Mouse (Mus musculus) liver, embryonic 12.5 days (tissue): Measurements from ENCODE around the gene Itga3. TPM values are rescaled to one million over a fixed set of nuclear protein-coding genes. Genes with fewer than 3 reads are reported as not detected.

Source experiments
- ATAC-seq: fragments of 200-750 bp; cut with Nextera tagmentation; 2 replicates; pipeline ENCODE4 v1.8.0; 2017; ENCODE audit warnings: moderate number of reproducible peaks, mild to moderate bottlenecking, moderate library complexity
- H3K27ac ChIP-seq: fragments of 300-500 bp; sonication (generic); 2 replicates; pipeline ENCODE4 v1.5.1; 2016; ENCODE audit warnings: mild to moderate bottlenecking
- H3K27me3 ChIP-seq: fragments of 300-500 bp; sonication (generic); replicated peaks from 2 replicates; pipeline ENCODE4 v1.6.1; 2016; ENCODE audit warnings: mild to moderate bottlenecking, moderate library complexity
- H3K36me3 ChIP-seq: fragments of 300-500 bp; sonication (generic); 2 replicates; pipeline ENCODE4 v1.6.1; 2016; ENCODE audit warnings: mild to moderate bottlenecking, moderate library complexity
- H3K4me1 ChIP-seq: fragments of 300-500 bp; sonication (generic); 2 replicates; pipeline ENCODE4 v1.6.1; 2016
- H3K4me2 ChIP-seq: fragments of 300-500 bp; sonication (generic); 2 replicates; pipeline ENCODE4 v1.6.1; 2016; ENCODE audit warnings: mild to moderate bottlenecking, moderate library complexity
- H3K4me3 ChIP-seq: fragments of 300-500 bp; sonication (generic); 2 replicates; pipeline ENCODE4 v1.5.1; 2016; ENCODE audit warnings: mild to moderate bottlenecking, moderate library complexity
- H3K9ac ChIP-seq: fragments of 300-500 bp; sonication (generic); 2 replicates; pipeline ENCODE4 v1.6.1; 2016; ENCODE audit warnings: mild to moderate bottlenecking, moderate library complexity
- H3K9me3 ChIP-seq: fragments of 300-500 bp; sonication (generic); replicated peaks from 2 replicates; pipeline ENCODE4 v1.6.1; 2016; ENCODE audit warnings: mild to moderate bottlenecking, moderate library complexity
- WGBS: fragments of 180-500 bp; shearing (Covaris S2); methylation state at CpG from one replicate; pipeline ENCODE4 v1.1.7; 2016; ENCODE audit not compliant: insufficient replicate concordance; 5-methylcytosine and 5-hydroxymethylcytosine counted together
- polyA plus RNA-seq: library from polyadenylated mRNA; unstranded; fragments of >200 nt; fragmentation: Nextera tagmentation; extraction: Ambion mirVana; gene quantifications from 2 replicates; pipeline ENCODE4 v1.2.1, GENCODE M21; 2016

Itga3 gene
- polyA plus RNA-seq, 1 experiment from 2014 or later, result 3.6 TPM

GRCm38 (mm10) chr11:95088857-95089779, 12.5 kb upstream of the Itga3 start:
- Histone ChIP-seq H3K36me3 (no peaks in the 10 kb centered on the region), H3K27me3 (peaks cover 32% of the 10 kb centered on the region), H3K4me1 (peaks cover 14% of the 10 kb centered on the region), H3K9ac (no peak overlapping the region), H3K9me3 (no peaks in the 10 kb centered on the region), H3K27ac (no peak overlapping the region), H3K4me3 (no peak overlapping the region), H3K4me2 (no peak overlapping the region)
- no peak for ATAC-seq
- WGBS, result 53% methylated on average over 16 of the region's 16 CpGs

GRCm38 (mm10) chr11:95088286-95088685, 11.7 kb upstream of the Itga3 start:
- Histone ChIP-seq H3K4me2 (no peak overlapping the region), H3K27ac (no peak overlapping the region), H3K4me1 (peaks cover 16% of the 10 kb centered on the region), H3K9me3 (no peaks in the 10 kb centered on the region), H3K4me3 (no peak overlapping the region), H3K27me3 (peaks cover 38% of the 10 kb centered on the region), H3K9ac (no peak overlapping the region), H3K36me3 (no peaks in the 10 kb centered on the region)
- WGBS, result 37% methylated on average over 7 of the region's 7 CpGs
- ATAC-seq, result no peak

- 49% methylated on average over 17 of the region's 17 CpGs for WGBS
- H3K27me3 ChIP-seq, result peaks cover 46% of the 10 kb centered on the region
- no peak overlapping the region for H3K9ac ChIP-seq
- ATAC-seq, result no peak
- no peaks in the 10 kb centered on the region for H3K9me3 ChIP-seq
- no peak overlapping the region for H3K27ac ChIP-seq
- H3K4me2 ChIP-seq, result no peak overlapping the region
- no peaks in the 10 kb centered on the region for H3K36me3 ChIP-seq
- H3K4me1 ChIP-seq, result peaks cover 16% of the 10 kb centered on the region
- H3K4me3 ChIP-seq, result no peak overlapping the region
Observed at GRCm38 (mm10) chr11:95087301-95088228, 11.0 kb upstream of the Itga3 start.

- no peak overlapping the region for H3K4me3 ChIP-seq
- peaks cover 52% of the 10 kb centered on the region for H3K27me3 ChIP-seq
- ATAC-seq, result no peak
- H3K4me2 ChIP-seq, result no peak overlapping the region
- no peaks in the 10 kb centered on the region for H3K9me3 ChIP-seq
- H3K4me1 ChIP-seq, result peaks cover 16% of the 10 kb centered on the region
- H3K9ac ChIP-seq, result no peak overlapping the region
- no peaks in the 10 kb centered on the region for H3K36me3 ChIP-seq
- H3K27ac ChIP-seq, result no peak overlapping the region
- 37% methylated on average over 5 of the region's 5 CpGs for WGBS
Observed at GRCm38 (mm10) chr11:95086229-95086628, 9.6 kb upstream of the Itga3 start.

- ATAC-seq, result no peak
- 12% methylated on average over 5 of the region's 5 CpGs for WGBS
- H3K4me3 ChIP-seq, result no peak overlapping the region
- no peak overlapping the region for H3K9ac ChIP-seq
- H3K27me3 ChIP-seq, result peaks cover 55% of the 10 kb centered on the region
- H3K4me1 ChIP-seq, result peaks cover 16% of the 10 kb centered on the region
- H3K9me3 ChIP-seq, result no peaks in the 10 kb centered on the region
- no peak overlapping the region for H3K4me2 ChIP-seq
- H3K27ac ChIP-seq, result no peak overlapping the region
- H3K36me3 ChIP-seq, result no peaks in the 10 kb centered on the region
Observed at GRCm38 (mm10) chr11:95085710-95086109, 9.1 kb upstream of the Itga3 start.

GRCm38 (mm10) chr11:95084811-95085382, 8.3 kb upstream of the Itga3 start:
- ATAC-seq, result no peak
- Histone ChIP-seq H3K4me1 (peaks cover 16% of the 10 kb centered on the region), H3K4me3 (no peak overlapping the region), H3K27ac (no peak overlapping the region), H3K4me2 (no peak overlapping the region), H3K9me3 (no peaks in the 10 kb centered on the region), H3K27me3 (peaks cover 63% of the 10 kb centered on the region), H3K36me3 (no peaks in the 10 kb centered on the region), H3K9ac (no peak overlapping the region)
- WGBS, result 33% methylated on average over 5 of the region's 5 CpGs

GRCm38 (mm10) chr11:95084175-95084574, 7.6 kb upstream of the Itga3 start:
- Histone ChIP-seq H3K9me3 (no peaks in the 10 kb centered on the region), H3K4me1 (peaks cover 22% of the 10 kb centered on the region), H3K4me3 (no peak overlapping the region), H3K27me3 (peaks cover 67% of the 10 kb centered on the region), H3K9ac (no peak overlapping the region), H3K27ac (no peak overlapping the region), H3K4me2 (no peak overlapping the region), H3K36me3 (no peaks in the 10 kb centered on the region)
- WGBS, result 28% methylated on average over 4 of the region's 4 CpGs
- no peak for ATAC-seq

- Histone ChIP-seq H3K36me3 (no peaks in the 10 kb centered on the region), H3K9me3 (no peaks in the 10 kb centered on the region), H3K4me1 (peaks cover 32% of the 10 kb centered on the region), H3K9ac (no peak overlapping the region), H3K27me3 (peaks cover 72% of the 10 kb centered on the region), H3K4me3 (no peak overlapping the region), H3K4me2 (no peak overlapping the region), H3K27ac (no peak overlapping the region)
- WGBS, result 62% methylated on average over 7 of the region's 7 CpGs
- ATAC-seq, result no peak
Observed at GRCm38 (mm10) chr11:95082896-95083295, 6.3 kb upstream of the Itga3 start.

- no peak overlapping the region for H3K4me2 ChIP-seq
- H3K27me3 ChIP-seq, result peaks cover 81% of the 10 kb centered on the region
- WGBS, result 80% methylated on average over 6 of the region's 6 CpGs
- no peak overlapping the region for H3K9ac ChIP-seq
- no peak for ATAC-seq
- no peak overlapping the region for H3K4me3 ChIP-seq
- H3K27ac ChIP-seq, result no peak overlapping the region
- H3K4me1 ChIP-seq, result peaks cover 36% of the 10 kb centered on the region
- no peaks in the 10 kb centered on the region for H3K9me3 ChIP-seq
- H3K36me3 ChIP-seq, result no peaks in the 10 kb centered on the region
Observed at GRCm38 (mm10) chr11:95080783-95081182, 4.2 kb upstream of the Itga3 start.

GRCm38 (mm10) chr11:95079256-95079875, 2.8 kb upstream of the Itga3 start:
- 36% methylated on average over 6 of the region's 6 CpGs for WGBS
- Histone ChIP-seq H3K9ac (no peak overlapping the region), H3K4me2 (no peak overlapping the region), H3K4me1 (peaks cover 31% of the 10 kb centered on the region; the same call in 1 of the 2 replicates), H3K36me3 (no peaks in the 10 kb centered on the region), H3K9me3 (no peaks in the 10 kb centered on the region), H3K27me3 (peaks cover 95% of the 10 kb centered on the region), H3K4me3 (no peak overlapping the region), H3K27ac (no peak overlapping the region)
- ATAC-seq, result no peak

- no peak overlapping the region for H3K4me2 ChIP-seq
- peaks cover 27% of the 10 kb centered on the region; the same call in 1 of the 2 replicates for H3K4me1 ChIP-seq
- no peaks in the 10 kb centered on the region for H3K9me3 ChIP-seq
- H3K27ac ChIP-seq, result no peak overlapping the region
- H3K36me3 ChIP-seq, result no peaks in the 10 kb centered on the region
- H3K4me3 ChIP-seq, result no peak overlapping the region
- peaks cover 95% of the 10 kb centered on the region for H3K27me3 ChIP-seq
- 44% methylated on average over 7 of the region's 7 CpGs for WGBS
- no peak overlapping the region for H3K9ac ChIP-seq
- no peak for ATAC-seq
Observed at GRCm38 (mm10) chr11:95077956-95078355, 1.4 kb upstream of the Itga3 start.
